In genomic region chr7:28827338-28827737, GRCm38 (mm10) we compare ENCODE assay signal across 10 mouse cellular contexts. TPM values are rescaled to one million over a fixed set of nuclear protein-coding genes. Genes with fewer than 3 reads are reported as not detected.
A peak's percentile ranks its signal among the peaks of the same experiment; 100 is the strongest.
DNase-seq lines count a peak whose midpoint lies in the region; ATAC-seq and TF ChIP-seq lines count a peak whose summit lies in the region.
"Had no signal": no experiment of that assay in that cellular context is flagged by ENCODE, and none has a peak within 500 bp of the region (broad histone marks: within the 10 kb centered on the region; RNA-seq: fewer than 3 reads in every experiment).

No protein-coding gene starts in this region.

- no peak for ATAC-seq in forebrain, postnatal 0 days
- ATAC-seq in forebrain, embryonic 16.5 days, result no peak; the same call in 1 of the 2 replicates
- ATAC-seq in erythroblast, adult 5-6 weeks (replicated peaks; ENCODE audit: low FRiP score, poor library complexity, severe bottlenecking), result no peak

- no peak overlapping the region for H3K4me3 ChIP-seq in forebrain, postnatal 0 days (ENCODE audit: low read depth, low read length)
- H3K4me3 ChIP-seq in forebrain, embryonic 16.5 days (replicated peaks; ENCODE audit: low read length), result no peak overlapping the region
- H3K4me3 ChIP-seq: hindbrain, embryonic 10.5 days; liver, embryonic 15.5 days had no signal

- intact Hi-C loops in left cerebral cortex, postnatal 10 days (cut with DNase I), result loop anchor here (1.0 to 5.0 kb wide), 2 partner anchors 15 to 40 kb away; no protein-coding TSS in a partner anchor

- no peak overlapping the region for H3K27ac ChIP-seq in forebrain, postnatal 0 days (ENCODE audit: low read depth, low read length)
- H3K27ac ChIP-seq in forebrain, embryonic 16.5 days (ENCODE audit: low read length), result no peak overlapping the region
- H3K27ac ChIP-seq: hindbrain, embryonic 10.5 days; liver, embryonic 15.5 days had no signal

- 0 out of 2 replicates have a peak, but pooled peaks cover 4% of the 10 kb centered on the region for H3K4me1 ChIP-seq in forebrain, postnatal 0 days (ENCODE audit: insufficient read depth)
- H3K4me1 ChIP-seq in forebrain, embryonic 16.5 days (replicated peaks; ENCODE audit: control insufficient read depth, insufficient read depth, low read length), result peaks cover 14% of the 10 kb centered on the region

- 33% methylated on average over 3 of the region's 3 CpGs for WGBS in forebrain, postnatal 0 days
- WGBS in forebrain, embryonic 16.5 days, result 39% methylated on average over 3 of the region's 3 CpGs

- H3K36me3 ChIP-seq in forebrain, postnatal 0 days (ENCODE audit: insufficient read depth), result peaks cover 37% of the 10 kb centered on the region
- peaks cover 10% of the 10 kb centered on the region; the same call in 1 of the 2 replicates for H3K36me3 ChIP-seq in forebrain, embryonic 16.5 days (ENCODE audit: control insufficient read depth, insufficient read depth)

- H3K9me3 ChIP-seq in forebrain, postnatal 0 days (ENCODE audit: low read length), result no peaks in the 10 kb centered on the region
- no peaks in the 10 kb centered on the region for H3K9me3 ChIP-seq in forebrain, embryonic 16.5 days (ENCODE audit: control insufficient read depth, low read length)
- H3K9me3 ChIP-seq: liver, embryonic 15.5 days had no signal

- TF ChIP-seq CTCF in forebrain, postnatal 0 days (IDR thresholded peaks at IDR 0.05; ENCODE audit: low read depth), result no peak

- no peak overlapping the region for H3K9ac ChIP-seq in forebrain, postnatal 0 days
- no peak overlapping the region for H3K9ac ChIP-seq in forebrain, embryonic 16.5 days (replicated peaks; ENCODE audit: low read depth, low read length)
- H3K9ac ChIP-seq: liver, embryonic 15.5 days had no signal

- no peak overlapping the region for H3K4me2 ChIP-seq in forebrain, postnatal 0 days (ENCODE audit: low read depth)
- H3K4me2 ChIP-seq in forebrain, embryonic 16.5 days (ENCODE audit: low read length), result no peak overlapping the region
- H3K4me2 ChIP-seq: liver, embryonic 15.5 days had no signal

- no peaks in the 10 kb centered on the region for H3K27me3 ChIP-seq in forebrain, postnatal 0 days (ENCODE audit: insufficient read depth, low read length)
- H3K27me3 ChIP-seq in forebrain, embryonic 16.5 days (replicated peaks; ENCODE audit: control insufficient read depth, insufficient read depth, low read length), result no peaks in the 10 kb centered on the region
- H3K27me3 ChIP-seq: liver, embryonic 15.5 days had no signal

- peak; percentile 54 for DNase-seq in forebrain, postnatal 0 days
- peak; percentile 32 for DNase-seq in 3134 (ENCODE audit: extremely low read depth, insufficient read length, low spot score)
- DNase-seq in brain, adult 2 months (ENCODE audit: low read depth, low spot score), result peak; percentile 92
- peak; percentile 62 to 78 for DNase-seq in left cerebral cortex, postnatal 10 days (ENCODE audit: extremely low spot score in 1 of 2, low spot score in 2 of 2)
- no peak for DNase-seq in thymus, postnatal 14 days
- DNase-seq in embryo, embryonic 11 days, result no peak

RNA-seq across cellular contexts. Expression of gene Ech1, which starts 2.3 kb away (rescaled TPM):
- 79.6 and 88.3 TPM in 2 replicates for total RNA-seq in forebrain, postnatal 0 days (2014; rRNA removed)
- 101 and 110 TPM in 2 replicates for polyA plus RNA-seq in forebrain, postnatal 0 days (2015; fragmentation: Nextera tagmentation; extraction: Ambion mirVana)
- polyA plus RNA-seq in forebrain, embryonic 16.5 days (2015; fragmentation: Nextera tagmentation; extraction: Ambion mirVana), result 87.1 and 97.7 TPM in 2 replicates
- 10 to 100 TPM; 40.8 to 43.3 TPM for total RNA-seq in left cerebral cortex, postnatal 10 days (2021)
- 36.6 and 59.0 TPM in 2 replicates for total RNA-seq in erythroblast, adult 5-6 weeks (2015; ENCODE audit: low replicate concordance)
- total RNA-seq in erythroblast, adult 5-6 weeks (2017; ENCODE audit: low replicate concordance), result 23.2 and 31.8 TPM in 2 replicates

RNA-seq across cellular contexts. Expression of gene Lgals4, which starts 6.3 kb away (rescaled TPM):
- 2.4 and 5.2 TPM in 2 replicates for total RNA-seq in forebrain, postnatal 0 days (2014; rRNA removed)
- polyA plus RNA-seq in forebrain, postnatal 0 days (2015; fragmentation: Nextera tagmentation; extraction: Ambion mirVana), result 3.3 and 3.5 TPM in 2 replicates
- 5.2 and 5.7 TPM in 2 replicates for polyA plus RNA-seq in forebrain, embryonic 16.5 days (2015; fragmentation: Nextera tagmentation; extraction: Ambion mirVana)
- 1 to 10 TPM; 2.4 to 2.7 TPM for total RNA-seq in left cerebral cortex, postnatal 10 days (2021)
- total RNA-seq in erythroblast, adult 5-6 weeks (2015; ENCODE audit: low replicate concordance), result 1.7 TPM in 1 of 2 replicates, not detected in the other
- total RNA-seq in erythroblast, adult 5-6 weeks (2017; ENCODE audit: low replicate concordance), result 2.4 TPM in 1 of 2 replicates, not detected in the other

RNA-seq across cellular contexts. Expression of gene Hnrnpl, which starts 19.0 kb away (rescaled TPM):
- total RNA-seq in forebrain, postnatal 0 days (2014; rRNA removed), result 261 and 264 TPM in 2 replicates
- 172 TPM in 2 replicates for polyA plus RNA-seq in forebrain, postnatal 0 days (2015; fragmentation: Nextera tagmentation; extraction: Ambion mirVana)
- 185 and 203 TPM in 2 replicates for polyA plus RNA-seq in forebrain, embryonic 16.5 days (2015; fragmentation: Nextera tagmentation; extraction: Ambion mirVana)
- 100 to 1,000 TPM; 459 to 475 TPM for total RNA-seq in left cerebral cortex, postnatal 10 days (2021)
- 98.6 and 172 TPM in 2 replicates for total RNA-seq in erythroblast, adult 5-6 weeks (2015; ENCODE audit: low replicate concordance)
- 98.1 and 140 TPM in 2 replicates for total RNA-seq in erythroblast, adult 5-6 weeks (2017; ENCODE audit: low replicate concordance)

RNA-seq across cellular contexts. Expression of gene Lgals7, which starts 36.3 kb away (rescaled TPM):
- total RNA-seq in forebrain, postnatal 0 days (2014; rRNA removed), result 2.8 and 10.4 TPM in 2 replicates
- polyA plus RNA-seq in forebrain, postnatal 0 days (2015; fragmentation: Nextera tagmentation; extraction: Ambion mirVana), result 3.5 and 3.8 TPM in 2 replicates
- 1.7 and 2.9 TPM in 2 replicates for polyA plus RNA-seq in forebrain, embryonic 16.5 days (2015; fragmentation: Nextera tagmentation; extraction: Ambion mirVana)
- total RNA-seq in left cerebral cortex, postnatal 10 days (2021), result 1 to 10 TPM in 1 of 2 experiments, not detected in 1; 1.6 TPM
- not detected in 2 replicates for total RNA-seq in erythroblast, adult 5-6 weeks (2015; ENCODE audit: low replicate concordance)
- not detected in 2 replicates for total RNA-seq in erythroblast, adult 5-6 weeks (2017; ENCODE audit: low replicate concordance)

RNA-seq across cellular contexts. Expression of gene Rinl, which starts 38.6 kb away (rescaled TPM):
- total RNA-seq in forebrain, postnatal 0 days (2014; rRNA removed), result 2.1 and 2.2 TPM in 2 replicates
- 1.6 TPM in 2 replicates for polyA plus RNA-seq in forebrain, postnatal 0 days (2015; fragmentation: Nextera tagmentation; extraction: Ambion mirVana)
- polyA plus RNA-seq in forebrain, embryonic 16.5 days (2015; fragmentation: Nextera tagmentation; extraction: Ambion mirVana), result 1.2 and 1.3 TPM in 2 replicates
- total RNA-seq in left cerebral cortex, postnatal 10 days (2021), result 1 to 10 TPM in 1 of 2 experiments, under 1 TPM in 1; 0.83 to 3.5 TPM
- 21.1 and 25.0 TPM in 2 replicates for total RNA-seq in erythroblast, adult 5-6 weeks (2015; ENCODE audit: low replicate concordance)
- total RNA-seq in erythroblast, adult 5-6 weeks (2017; ENCODE audit: low replicate concordance), result 9.9 and 13.4 TPM in 2 replicates

Comparison
In these comparisons a context has a peak if more than half of its experiments do, and no peak if none do; other contexts are left out.
1. DNase-seq: peak in forebrain, postnatal 0 days (single experiment), 3134 (single experiment), brain, adult 2 months (single experiment) and left cerebral cortex, postnatal 10 days (2 of 2); none in thymus, postnatal 14 days (single experiment) and embryo, embryonic 11 days (single experiment).